Mouse (Mus musculus) fibroblast of lung, adult 2 months (primary cell): ENCODE measurements around the gene Dvl1.

ENCODE experiments used
- DNase-seq: peaks from one replicate; pipeline ENCODE4 v3.0.0-alpha.2; 2011; ENCODE audit warnings: low read depth

The Dvl1 gene

GRCm38 (mm10) chr4:155908751-155909150 is 61.5 kb downstream of the Dvl1 start:
- DNase-seq: no peak
